Mouse (Mus musculus): ENCODE data around the gene Ndufs7. TPM values are rescaled to one million over a fixed set of nuclear protein-coding genes. Genes with fewer than 3 reads are reported as not detected.

The Ndufs7 gene
- total RNA-seq, 1 experiment from 2014 or later: 426 TPM

GRCm38 (mm10) chr10:80262169-80262568 is 13.2 kb downstream of the Ndufs7 start:
- DNase-seq: no peak

- no peak for DNase-seq
Observed at GRCm38 (mm10) chr10:80262776-80263365, 13.9 kb downstream of the Ndufs7 start.

GRCm38 (mm10) chr10:80264341-80265148 is 15.6 kb downstream of the Ndufs7 start:
- peak; percentile 99 for DNase-seq

GRCm38 (mm10) chr10:80265149-80265486 is 16.2 kb downstream of the Ndufs7 start:
- DNase-seq: no peak

- no peak for DNase-seq
Observed at GRCm38 (mm10) chr10:80270099-80270498, 21.2 kb downstream of the Ndufs7 start.

GRCm38 (mm10) chr10:80270734-80271181 is 21.8 kb downstream of the Ndufs7 start:
- DNase-seq: peak; percentile 81

- DNase-seq: no peak
Observed at GRCm38 (mm10) chr10:80271186-80271843, 22.4 kb downstream of the Ndufs7 start.

- DNase-seq: no peak
Observed at GRCm38 (mm10) chr10:80271870-80272585, 23.1 kb downstream of the Ndufs7 start.

GRCm38 (mm10) chr10:80273847-80274246 is 24.9 kb downstream of the Ndufs7 start:
- no peak for DNase-seq

- no peak for DNase-seq
Observed at GRCm38 (mm10) chr10:80276238-80276637, 27.3 kb downstream of the Ndufs7 start.

- no peak for DNase-seq
Observed at GRCm38 (mm10) chr10:80278390-80278789, 29.5 kb downstream of the Ndufs7 start.

GRCm38 (mm10) chr10:80279273-80279672 is 30.4 kb downstream of the Ndufs7 start:
- no peak for DNase-seq

- DNase-seq: peak; percentile 83
Observed at GRCm38 (mm10) chr10:80281304-80281703, 32.4 kb downstream of the Ndufs7 start.

- peak; percentile 86 for DNase-seq
Observed at GRCm38 (mm10) chr10:80281921-80282371, 33.0 kb downstream of the Ndufs7 start.

GRCm38 (mm10) chr10:80282481-80283441 is 33.8 kb downstream of the Ndufs7 start:
- peak; percentile 18 for DNase-seq

GRCm38 (mm10) chr10:80285222-80286070 is 36.5 kb downstream of the Ndufs7 start:
- peak; percentile 84 for DNase-seq

- DNase-seq: no peak
Observed at GRCm38 (mm10) chr10:80288097-80288496, 39.2 kb downstream of the Ndufs7 start.

GRCm38 (mm10) chr10:80288657-80289056 is 39.7 kb downstream of the Ndufs7 start:
- no peak for DNase-seq

GRCm38 (mm10) chr10:80292251-80293146 is 43.6 kb downstream of the Ndufs7 start, which contains the start of gene Rps15:
Gene Rps15, plus strand, starts transcription at chr10:80292453.
- peak; percentile 98 for DNase-seq
